Mouse (Mus musculus) layer of hippocampus, adult 18-20 months (tissue): ENCODE results near the gene Zcchc10. TPM values are rescaled to one million over a fixed set of nuclear protein-coding genes. Genes with fewer than 3 reads are reported as not detected.

Experiments
- DNase-seq, 2 experiments: peaks; one replicate each; pipeline ENCODE4 v3.0.0; 2022; ENCODE audit warnings: low spot score in 2 of 2
- total RNA-seq, 2 experiments: library from RNA; stranded (reverse); gene quantifications; 2 replicates each; pipeline ENCODE4 v1.2.3; 2021

Gene Zcchc10
- total RNA-seq, 2 experiments from 2014 or later, result 11.0 to 11.8 TPM

GRCm38 (mm10) chr11:53367032-53367431, 42.6 kb downstream of the Zcchc10 start:
- DNase-seq, result no peak

GRCm38 (mm10) chr11:53378918-53379317, 54.4 kb downstream of the Zcchc10 start:
- DNase-seq, result no peak

Other genes with a start within 250 kb of the Zcchc10 start
- gene Hspa4, start 24.2 kb upstream of the Zcchc10 start, total RNA-seq, result 100 to 1,000 TPM; 178 to 180 TPM
- 100 to 1,000 TPM; 236 to 237 TPM for gene Aff4, start 26.2 kb downstream of the Zcchc10 start, total RNA-seq
- not detected for gene Leap2, start 98.5 kb downstream of the Zcchc10 start, total RNA-seq
- gene Uqcrq, start 106.2 kb downstream of the Zcchc10 start, total RNA-seq, result 100 to 1,000 TPM; 406 TPM
- under 1 TPM; 0.56 to 0.74 TPM for gene Gdf9, start 106.3 kb downstream of the Zcchc10 start, total RNA-seq
- gene Gm10447, start 132.4 kb downstream of the Zcchc10 start, total RNA-seq, result under 1 TPM; 0.13 to 0.27 TPM
- gene Shroom1, start 132.5 kb downstream of the Zcchc10 start, total RNA-seq, result 1 to 10 TPM; 5.7 TPM
- under 1 TPM in 1 of 2 experiments, not detected in 1; 0.62 TPM for gene Gm9837, start 145.8 kb downstream of the Zcchc10 start, total RNA-seq
- 1 to 10 TPM; 2.3 to 2.5 TPM for gene Gm9945, start 155.5 kb downstream of the Zcchc10 start, total RNA-seq
- 100 to 1,000 TPM; 144 to 146 TPM for gene Sowaha, start 155.6 kb downstream of the Zcchc10 start, total RNA-seq
- gene Sept8, start 194.6 kb downstream of the Zcchc10 start, total RNA-seq, result 100 to 1,000 TPM; 262 to 269 TPM
- 100 to 1,000 TPM; 121 to 127 TPM for gene Kif3a, start 242.7 kb downstream of the Zcchc10 start, total RNA-seq